Mouse (Mus musculus) limb, embryonic 14.5 days (tissue): ENCODE data around the gene Selenos. TPM values are rescaled to one million over a fixed set of nuclear protein-coding genes. Genes with fewer than 3 reads are reported as not detected.

Source experiments
- ATAC-seq: fragments of 200-750 bp; cut with Nextera tagmentation; 2 replicates; pipeline ENCODE4 v1.8.0; 2017; ENCODE audit warnings: low read depth, moderate number of reproducible peaks, moderate TSS enrichment; ENCODE audit not compliant: low FRiP score
- DNase-seq: peaks from one replicate; pipeline ENCODE4 v3.0.0-alpha.2; 2015; ENCODE audit warnings: low spot score
- H3K27ac ChIP-seq: fragments of 300-500 bp; sonication (generic); replicated peaks from 2 replicates; pipeline ENCODE4 v1.5.1; 2014; ENCODE audit warnings: low read depth, mild to moderate bottlenecking, low read length, moderate library complexity, mixed read lengths
- H3K27me3 ChIP-seq: fragments of 300-500 bp; sonication (generic); 2 replicates; pipeline ENCODE4 v1.6.1; 2014; ENCODE audit warnings: low read length, mixed read lengths; ENCODE audit not compliant: control insufficient read depth, insufficient read depth
- H3K36me3 ChIP-seq: fragments of 300-500 bp; sonication (generic); 2 replicates; pipeline ENCODE4 v1.6.1; 2014; ENCODE audit warnings: mild to moderate bottlenecking, low read length, moderate library complexity, mixed read lengths; ENCODE audit not compliant: control insufficient read depth, insufficient read depth
- H3K4me1 ChIP-seq: fragments of 300-500 bp; sonication (generic); 2 replicates; pipeline ENCODE4 v1.6.1; 2014; ENCODE audit warnings: antibody characterized with exemption, low read length, mixed read lengths; ENCODE audit not compliant: control insufficient read depth, insufficient read depth
- H3K4me2 ChIP-seq: fragments of 300-500 bp; sonication (generic); replicated peaks from 2 replicates; pipeline ENCODE4 v1.6.1; 2014; ENCODE audit warnings: low read depth, mild to moderate bottlenecking, low read length, moderate library complexity; ENCODE audit not compliant: severe bottlenecking
- H3K4me3 ChIP-seq: fragments of 300-500 bp; sonication (generic); replicated peaks from 2 replicates; pipeline ENCODE4 v1.5.1; 2014; ENCODE audit warnings: low read length
- H3K9ac ChIP-seq: fragments of 300-500 bp; sonication (generic); 2 replicates; pipeline ENCODE4 v1.6.1; 2014; ENCODE audit warnings: mild to moderate bottlenecking, low read depth, low read length, moderate library complexity; ENCODE audit not compliant: severe bottlenecking
- H3K9me3 ChIP-seq: fragments of 300-500 bp; sonication (generic); 2 replicates; pipeline ENCODE4 v1.6.1; 2016; ENCODE audit warnings: low read length; ENCODE audit not compliant: control insufficient read depth
- POLR2A ChIP-seq: fragments of 200-500 bp; IDR thresholded peaks from 2 replicates; pipeline ENCODE4 v1.8.0; 2012; ENCODE audit warnings: inconsistent platforms, mild to moderate bottlenecking, moderate library complexity, borderline replicate concordance; ENCODE audit not compliant: insufficient read depth, insufficient read length; ENCODE audit errors: extremely low read depth
- WGBS: fragments of 180-500 bp; shearing (Covaris S2); extraction: QIAGEN DNeasy Blood & Tissue Kit; methylation state at CpG from one replicate; pipeline ENCODE4 v1.1.7; 2014; 5-methylcytosine and 5-hydroxymethylcytosine counted together
- polyA plus RNA-seq, 2 experiments: library from polyadenylated mRNA; depleted of rRNA in 1 of 2; stranded (reverse) in 1 of 2; unstranded in 1 of 2; fragments of >200 nt; fragmentation: Nextera tagmentation in 1 of 2; extraction: Ambion mirVana in 1 of 2; gene quantifications; 2 replicates each; pipeline versions ENCODE4 v1.2.1 to v1.2.3; 2012 to 2014

The Selenos gene
- polyA plus RNA-seq, 2 experiments, result 113 to 139 TPM

DNA sequence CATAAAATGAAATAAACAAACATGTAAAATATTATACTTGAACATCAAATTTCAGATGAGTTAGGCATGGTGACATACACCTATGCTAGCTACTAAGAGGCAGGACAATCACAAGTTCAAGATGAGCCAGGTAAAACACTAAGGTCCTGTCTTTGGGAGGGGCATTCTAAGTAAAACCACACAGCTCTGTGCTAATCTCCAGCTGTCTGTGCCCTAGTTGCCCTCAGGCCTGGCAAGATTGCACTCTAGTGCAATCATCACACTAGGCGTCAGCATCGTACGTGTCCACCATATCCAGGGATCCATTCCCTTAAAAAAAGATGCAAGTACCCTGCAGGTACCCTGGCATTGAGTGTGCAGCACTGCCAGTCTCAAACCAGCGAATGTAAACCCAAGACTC, 57.9 kb downstream of the Selenos start:
- Histone ChIP-seq H3K4me2 (no peak overlapping the region), H3K4me3 (no peak overlapping the region), H3K9ac (no peak overlapping the region), H3K27ac (no peak overlapping the region), H3K9me3 (no peaks in the 10 kb centered on the region), H3K4me1 (peaks cover 25% of the 10 kb centered on the region), H3K27me3 (no peaks in the 10 kb centered on the region), H3K36me3 (peaks cover 9% of the 10 kb centered on the region)
- no peak for TF ChIP-seq POLR2A
- no peak for ATAC-seq
- WGBS, result 94% methylated on average over 4 of the region's 4 CpGs
- DNase-seq, result no peak

DNA sequence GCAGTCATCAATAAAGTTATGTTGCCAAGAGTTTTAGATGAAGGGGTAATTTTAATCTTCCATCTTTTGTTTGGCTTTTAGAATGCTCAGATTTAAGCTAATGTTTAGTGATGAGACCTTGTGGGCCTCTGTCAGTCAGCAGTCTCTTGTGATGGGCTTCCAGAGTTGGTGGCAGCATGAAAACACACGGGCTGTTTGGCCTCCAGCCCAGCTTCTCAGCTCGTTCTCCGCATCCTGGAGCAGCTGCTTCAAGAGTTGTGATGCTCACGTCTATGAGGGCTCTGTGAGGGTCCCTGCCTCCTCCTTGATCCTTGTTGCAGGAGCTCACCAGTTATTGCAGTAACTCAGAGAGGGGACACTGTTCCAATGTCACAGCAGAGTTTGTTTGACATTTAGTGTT, 58.9 kb downstream of the Selenos start:
- no peak overlapping the region for H3K27ac ChIP-seq
- H3K4me1 ChIP-seq, result peaks cover 25% of the 10 kb centered on the region
- H3K36me3 ChIP-seq, result peaks cover 9% of the 10 kb centered on the region
- no peak for DNase-seq
- 18% methylated on average over 4 of the region's 4 CpGs for whole genome bisulfite sequencing
- ATAC-seq, result no peak
- H3K27me3 ChIP-seq, result no peaks in the 10 kb centered on the region
- H3K4me2 ChIP-seq, result no peak overlapping the region
- no peaks in the 10 kb centered on the region for H3K9me3 ChIP-seq
- no peak overlapping the region for H3K9ac ChIP-seq
- no peak overlapping the region for H3K4me3 ChIP-seq
- TF ChIP-seq POLR2A, result no peak

DNA sequence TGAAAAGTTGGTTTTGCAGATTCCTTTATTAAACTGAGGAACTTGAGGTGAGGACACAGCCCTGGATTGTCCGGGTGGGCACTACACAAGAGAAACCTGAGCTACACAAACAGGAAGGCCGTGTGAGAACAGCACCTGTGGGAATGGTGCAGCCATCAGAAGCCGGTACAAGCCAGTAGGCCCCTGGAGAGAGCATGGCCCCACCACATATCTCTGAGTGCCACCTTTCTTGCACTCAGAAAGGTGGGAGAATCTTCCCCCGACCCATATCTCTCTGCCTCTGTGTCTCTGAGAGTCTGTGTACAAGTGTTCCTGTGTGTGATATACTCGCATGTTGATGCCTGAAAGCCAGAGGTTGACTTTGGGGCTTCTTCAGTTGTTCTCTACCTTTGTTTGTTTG, 59.4 kb downstream of the Selenos start:
- no peak overlapping the region for H3K27ac ChIP-seq
- WGBS, result 72% methylated on average over 5 of the region's 5 CpGs
- no peak overlapping the region for H3K4me2 ChIP-seq
- H3K4me1 ChIP-seq, result peaks cover 25% of the 10 kb centered on the region
- no peak for TF ChIP-seq POLR2A
- peaks cover 9% of the 10 kb centered on the region for H3K36me3 ChIP-seq
- DNase-seq (no peak), ATAC-seq (no peak)
- H3K27me3 ChIP-seq, result no peaks in the 10 kb centered on the region
- H3K9me3 ChIP-seq, result no peaks in the 10 kb centered on the region
- H3K9ac ChIP-seq, result no peak overlapping the region
- H3K4me3 ChIP-seq, result no peak overlapping the region

Other genes starting within 250 kb of the Selenos start
- 34.1 and 37.9 TPM in 2 replicates for gene Pcsk6, start 217.9 kb upstream of the Selenos start, polyA plus RNA-seq (2012; rRNA removed)
- 15.2 and 19.4 TPM in 2 replicates for gene Pcsk6, start 217.9 kb upstream of the Selenos start, polyA plus RNA-seq (2014; fragmentation: Nextera tagmentation; extraction: Ambion mirVana)
- not detected in 2 replicates for gene Gm45213, start 36.0 kb upstream of the Selenos start, polyA plus RNA-seq (2012; rRNA removed)
- not detected in 2 replicates for gene Gm45213, start 36.0 kb upstream of the Selenos start, polyA plus RNA-seq (2014; fragmentation: Nextera tagmentation; extraction: Ambion mirVana)
- 62.3 and 78.2 TPM in 2 replicates for gene Snrpa1, start 20.6 kb upstream of the Selenos start, polyA plus RNA-seq (2012; rRNA removed)
- gene Snrpa1, start 20.6 kb upstream of the Selenos start, polyA plus RNA-seq (2014; fragmentation: Nextera tagmentation; extraction: Ambion mirVana), result 151 and 161 TPM in 2 replicates
- gene Chsy1, start 29.9 kb downstream of the Selenos start, polyA plus RNA-seq (2012; rRNA removed), result 33.3 and 36.1 TPM in 2 replicates
- 33.6 and 35.5 TPM in 2 replicates for gene Chsy1, start 29.9 kb downstream of the Selenos start, polyA plus RNA-seq (2014; fragmentation: Nextera tagmentation; extraction: Ambion mirVana)